41 mouse cellular contexts compared by ENCODE assay signal in the genomic region with DNA sequence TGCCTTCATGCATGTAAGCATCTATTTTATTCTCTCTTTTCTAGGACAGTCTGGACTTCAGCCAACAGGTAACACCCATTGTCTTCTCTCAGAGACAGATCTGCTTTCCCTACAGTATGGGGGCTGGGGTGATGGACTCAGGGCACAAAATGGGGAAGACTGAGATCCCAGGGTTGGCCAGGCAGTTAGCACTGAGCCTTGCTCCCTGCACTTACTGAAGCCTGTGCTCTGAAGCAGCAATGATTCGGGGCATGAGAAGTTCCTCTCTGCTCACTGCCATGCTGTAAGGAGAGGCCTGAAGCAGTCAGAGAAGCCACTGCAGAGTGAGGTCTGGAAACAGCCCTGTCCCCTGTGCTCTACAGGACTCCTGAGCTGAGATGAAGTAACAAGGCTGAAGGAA. TPM values are rescaled to one million over a fixed set of nuclear protein-coding genes. Genes with fewer than 3 reads are reported as not detected.
"Had no signal": no experiment of that assay in that cellular context is flagged by ENCODE, and none has a peak within 500 bp of the region (broad histone marks: within the 10 kb centered on the region; RNA-seq: fewer than 3 reads in every experiment).

No protein-coding gene starts in this region.

- DNase-seq: left cerebral cortex, postnatal 4 days; liver; liver, embryonic 13.5 days; liver, postnatal 0 days; lung, adult 18-20 months; lung, adult 2 months; lung, embryonic 14.5 days; lung, postnatal 10 days; lung, postnatal 14 days; lung, postnatal 36 days; lung, postnatal 4 days; midbrain, embryonic 14.5 days had no signal

- H3K27me3 ChIP-seq: limb, embryonic 13.5 days; limb, embryonic 15.5 days; liver, embryonic 12.5 days; liver, embryonic 13.5 days; liver, embryonic 15.5 days; lung, embryonic 15.5 days; midbrain, embryonic 13.5 days; midbrain, embryonic 15.5 days had no signal

- H3K36me3 ChIP-seq: limb, embryonic 10.5 days; limb, embryonic 12.5 days; limb, embryonic 13.5 days; limb, embryonic 15.5 days; liver, embryonic 12.5 days; liver, embryonic 13.5 days; liver, embryonic 15.5 days; lung, embryonic 15.5 days; midbrain, embryonic 10.5 days; midbrain, embryonic 12.5 days; midbrain, embryonic 13.5 days; midbrain, embryonic 15.5 days had no signal

RNA-seq across cellular contexts. Expression of a gene that starts 9.8 kb away (rescaled TPM):
- polyA plus RNA-seq: myocyte had no signal

RNA-seq across cellular contexts. Expression of a gene that starts 10.0 kb away (rescaled TPM):
- total RNA-seq: left cerebral cortex, postnatal 10 days; left cerebral cortex, postnatal 14 days; left cerebral cortex, postnatal 25 days; left cerebral cortex, postnatal 36 days; left cerebral cortex, postnatal 4 days had no signal
- polyA plus RNA-seq: limb, embryonic 10.5 days; limb, embryonic 13.5 days; limb, embryonic 14.5 days; limb, embryonic 15.5 days; liver, embryonic 11.5 days; liver, embryonic 12.5 days; liver, embryonic 13.5 days; liver, embryonic 14.5 days; liver, embryonic 15.5 days; liver, embryonic 16.5 days; liver, postnatal 0 days; lung, embryonic 14.5 days; lung, postnatal 0 days; midbrain, embryonic 10.5 days; midbrain, embryonic 11.5 days; midbrain, embryonic 12.5 days; midbrain, embryonic 13.5 days; midbrain, embryonic 14.5 days; myocyte; neural tube, embryonic 11.5 days had no signal

RNA-seq across cellular contexts. Expression of a gene that starts 27.9 kb away (rescaled TPM):
- polyA plus RNA-seq: limb, embryonic 10.5 days; limb, embryonic 11.5 days; limb, embryonic 12.5 days; liver, embryonic 11.5 days; midbrain, embryonic 10.5 days; midbrain, embryonic 11.5 days; midbrain, embryonic 16.5 days; myocyte; neural tube, embryonic 11.5 days had no signal

RNA-seq across cellular contexts. Expression of a gene that starts 39.1 kb away (rescaled TPM):
- total RNA-seq: megakaryocyte progenitor cell, adult 5-6 weeks; megakaryocyte-erythroid progenitor cell, adult 5-6 weeks; midbrain, postnatal 0 days had no signal
- polyA plus RNA-seq: limb, embryonic 10.5 days; limb, embryonic 11.5 days; limb, embryonic 12.5 days; liver, adult 2 months; liver, embryonic 11.5 days; liver, postnatal 0 days; lung, postnatal 0 days; midbrain, embryonic 13.5 days; midbrain, embryonic 14.5 days; midbrain, embryonic 15.5 days; midbrain, postnatal 0 days; myocyte; neural tube, embryonic 11.5 days had no signal

RNA-seq across cellular contexts. Expression of a gene that starts 58.0 kb away (rescaled TPM):
- polyA plus RNA-seq: myocyte had no signal
